ENCODE assay signal across 8 mouse cellular contexts in the genomic region with DNA sequence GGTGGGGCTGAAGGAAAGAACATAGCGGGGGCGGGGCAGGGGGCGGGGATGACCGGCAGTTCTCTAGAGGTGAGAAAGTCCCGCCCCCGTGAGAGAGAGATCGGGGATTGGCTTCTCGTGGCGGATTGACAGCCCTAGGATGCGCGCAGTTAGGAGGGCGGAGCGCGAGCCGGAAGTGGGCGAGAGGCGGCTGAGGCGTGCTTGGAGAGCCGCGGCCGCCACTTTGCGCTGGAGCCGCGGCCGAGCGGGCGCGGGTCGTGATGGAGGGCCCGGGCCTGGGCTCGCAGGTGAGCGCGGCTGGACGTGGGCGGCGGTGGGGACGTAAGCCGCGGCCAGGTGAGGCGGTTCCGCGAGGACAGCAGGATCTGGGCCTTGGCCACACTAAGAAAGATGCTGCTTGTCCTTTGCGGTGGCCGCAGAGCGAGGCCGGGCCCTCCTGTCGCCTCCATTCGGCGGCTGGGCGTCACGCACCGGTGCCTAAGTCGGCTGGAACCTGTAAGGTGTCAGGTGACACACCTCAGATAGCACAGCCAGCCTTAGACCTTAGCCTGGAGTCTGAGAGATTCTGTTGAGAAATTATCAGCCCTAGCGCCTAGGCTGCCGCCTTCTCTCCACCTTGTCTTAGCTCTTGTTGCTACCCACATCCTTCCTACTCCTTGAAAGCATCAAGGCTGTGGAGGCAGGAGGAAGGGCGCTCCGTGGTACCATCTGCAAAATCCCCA. TPM values are rescaled to one million over a fixed set of nuclear protein-coding genes. Genes with fewer than 3 reads are reported as not detected.
DNase-seq lines count a peak whose midpoint lies in the region; ATAC-seq lines count a peak whose summit lies in the region.

A gene (plus strand): TSS at position 153 of the 722 bp plus-strand sequence.

- peak; percentile 99 for ATAC-seq in inflammation-experienced regulatory T-cells, adult 6 months
- peak; percentile 89 for ATAC-seq in megakaryocyte-erythroid progenitor cell, adult 5-6 weeks (replicated peaks; ENCODE audit: low FRiP score, low TSS enrichment, poor library complexity, severe bottlenecking)

- intact Hi-C loops in gastrocnemius, postnatal 14 days (cut with DNase I; ENCODE audit: low total_unique reads) = no loop called here
- intact Hi-C loops in left cerebral cortex, postnatal 10 days (cut with DNase I) = loop anchor here (5.0 kb wide), 1 partner anchor 37 kb away; no protein-coding TSS in a partner anchor

- DNase-seq in adrenal gland, adult (ENCODE audit: inconsistent age in 2 of 2, low spot score in 1 of 2) = peak; percentile 93 to 97
- DNase-seq in embryo, embryonic 10.5 days (ENCODE audit: low spot score) = peak; percentile 98
- DNase-seq in gastrocnemius, postnatal 14 days = peak; percentile 89
- DNase-seq in left cerebral cortex, postnatal 10 days (ENCODE audit: extremely low spot score in 1 of 2, low spot score in 2 of 2) = peak; percentile 93 to 95
- DNase-seq in right cerebral cortex, postnatal 25 days = peak; percentile 95
- DNase-seq in urinary bladder, postnatal 4 days (ENCODE audit: low spot score in 2 of 2) = peak; percentile 83 to 89

RNA-seq across cellular contexts. Expression of the gene that starts here (rescaled TPM):
- total RNA-seq in gastrocnemius, postnatal 14 days (2021) = 1 to 10 TPM; 4.4 to 4.7 TPM
- 10 to 100 TPM; 18.8 to 34.6 (median 24.6) TPM for polyA plus RNA-seq in inflammation-experienced regulatory T-cells, adult 6 months (2017; shearing (Covaris generic))
- 10 to 100 TPM; 32.4 to 34.0 TPM for total RNA-seq in left cerebral cortex, postnatal 10 days (2021)
- 58.0 and 65.5 TPM in 2 replicates for total RNA-seq in megakaryocyte-erythroid progenitor cell, adult 5-6 weeks (2014; fragmentation: Nextera tagmentation)
- 75.3 and 94.0 TPM in 2 replicates for total RNA-seq in megakaryocyte-erythroid progenitor cell, adult 5-6 weeks (2017)

Comparison
In these comparisons a context has a peak if more than half of its experiments do, and no peak if none do; other contexts are left out.
1. Peak in every context shown above with its lines: DNase-seq and ATAC-seq.
2. RNA of the gene that starts here (total RNA-seq): 58.0 to 94.0 TPM in megakaryocyte-erythroid progenitor cell, adult 5-6 weeks and 32.4 to 34.0 TPM in left cerebral cortex, postnatal 10 days; 4.4 to 4.7 TPM in gastrocnemius, postnatal 14 days; every median in the first group is over 4 times any median in the second.